Mouse (Mus musculus): ENCODE results near the gene Clec4a2. TPM values are rescaled to one million over a fixed set of nuclear protein-coding genes. Genes with fewer than 3 reads are reported as not detected.
"Not testable (repeated sequence)": the region's sequence is repeated elsewhere in the genome, so short reads cannot be mapped to it uniquely, and the experiment has no call there.

The Clec4a2 gene
- 1.2 and 1.6 TPM in 2 replicates for polyA plus RNA-seq (2016; fragmentation: Nextera tagmentation; extraction: Ambion mirVana)

GRCm38 (mm10) chr6:123106128-123106527, at the start of gene Clec4a2:
Gene Clec4a2, plus strand, starts transcription at chr6:123106428.
- H3K4me2 ChIP-seq (replicated peaks); ATAC-seq (ENCODE audit: low FRiP score): not testable (repeated sequence)
- WGBS = 73% methylated on average over 1 of the region's 1 CpGs

GRCm38 (mm10) chr6:123095125-123095843, 10.9 kb upstream of the Clec4a2 start:
- no peaks in the 10 kb centered on the region for H3K4me1 ChIP-seq
- ATAC-seq (ENCODE audit: low FRiP score) = no peak
- no peak overlapping the region for H3K4me2 ChIP-seq (replicated peaks)
- WGBS = 90% methylated on average over 4 of the region's 4 CpGs
- H3K4me3 ChIP-seq = no peak overlapping the region
- H3K9me3 ChIP-seq (replicated peaks) = no peaks in the 10 kb centered on the region
- H3K27ac ChIP-seq = no peak overlapping the region
- H3K27me3 ChIP-seq = no peaks in the 10 kb centered on the region
- H3K36me3 ChIP-seq = no peaks in the 10 kb centered on the region
- no peak overlapping the region for H3K9ac ChIP-seq

More at GRCm38 (mm10) chr6:123106128-123106527, at the start of gene Clec4a2:
- not testable (repeated sequence) for H3K4me1 ChIP-seq; H3K36me3 ChIP-seq; H3K9ac ChIP-seq; H3K27ac ChIP-seq; H3K27me3 ChIP-seq; H3K4me3 ChIP-seq; H3K9me3 ChIP-seq (replicated peaks)

GRCm38 (mm10) chr6:123123195-123123594, 17.0 kb downstream of the Clec4a2 start:
- no peak overlapping the region for H3K4me3 ChIP-seq

GRCm38 (mm10) chr6:123127173-123127572, 20.9 kb downstream of the Clec4a2 start:
- Histone ChIP-seq H3K4me3 (no peak overlapping the region), H3K4me2 (replicated peaks) (no peak overlapping the region), H3K4me1 (no peaks in the 10 kb centered on the region), H3K27me3 (no peaks in the 10 kb centered on the region), H3K9me3 (replicated peaks) (no peaks in the 10 kb centered on the region), H3K36me3 (no peaks in the 10 kb centered on the region), H3K27ac (no peak overlapping the region), H3K9ac (no peak overlapping the region)
- 68% methylated on average over 1 of the region's 1 CpGs for WGBS
- ATAC-seq (ENCODE audit: low FRiP score) = no peak

More at GRCm38 (mm10) chr6:123123195-123123594, 17.0 kb downstream of the Clec4a2 start:
- Histone ChIP-seq H3K4me1 (no peaks in the 10 kb centered on the region), H3K4me2 (replicated peaks) (no peak overlapping the region), H3K9me3 (replicated peaks) (no peaks in the 10 kb centered on the region), H3K36me3 (no peaks in the 10 kb centered on the region), H3K27ac (no peak overlapping the region), H3K9ac (no peak overlapping the region), H3K27me3 (no peaks in the 10 kb centered on the region)
- WGBS = 84% methylated on average over 3 of the region's 3 CpGs
- ATAC-seq (ENCODE audit: low FRiP score) = no peak

- not testable (repeated sequence) for H3K4me3 ChIP-seq; H3K27ac ChIP-seq; ATAC-seq (ENCODE audit: low FRiP score); H3K9ac ChIP-seq; H3K4me1 ChIP-seq; H3K4me2 ChIP-seq (replicated peaks); H3K9me3 ChIP-seq (replicated peaks); H3K27me3 ChIP-seq; H3K36me3 ChIP-seq
- 71% methylated on average over 29 of the region's 29 CpGs for WGBS
Observed at GRCm38 (mm10) chr6:123137766-123138526, 31.7 kb downstream of the Clec4a2 start.

- 46% methylated on average over 1 of the region's 1 CpGs for WGBS
- H3K9me3 ChIP-seq (replicated peaks) = no peaks in the 10 kb centered on the region; the same call in 1 of the 2 replicates
- no peak for ATAC-seq (ENCODE audit: low FRiP score)
- no peak overlapping the region for H3K27ac ChIP-seq
- no peaks in the 10 kb centered on the region for H3K27me3 ChIP-seq
- no peak overlapping the region for H3K4me3 ChIP-seq
- no peaks in the 10 kb centered on the region for H3K4me1 ChIP-seq
- no peaks in the 10 kb centered on the region for H3K36me3 ChIP-seq
- H3K4me2 ChIP-seq (replicated peaks) = no peak overlapping the region
- H3K9ac ChIP-seq = no peak overlapping the region
Observed at GRCm38 (mm10) chr6:123170106-123170505, 63.9 kb downstream of the Clec4a2 start.

GRCm38 (mm10) chr6:123171040-123171439, 64.8 kb downstream of the Clec4a2 start:
- Histone ChIP-seq H3K27me3 (no peaks in the 10 kb centered on the region), H3K27ac (no peak overlapping the region), H3K9ac (no peak overlapping the region), H3K36me3 (no peaks in the 10 kb centered on the region), H3K4me1 (no peaks in the 10 kb centered on the region), H3K9me3 (replicated peaks) (no peaks in the 10 kb centered on the region; the same call in 1 of the 2 replicates), H3K4me2 (replicated peaks) (no peak overlapping the region), H3K4me3 (no peak overlapping the region)
- ATAC-seq (ENCODE audit: low FRiP score) = no peak

- WGBS = 87% methylated on average over 4 of the region's 4 CpGs
- Histone ChIP-seq H3K27me3 (no peaks in the 10 kb centered on the region), H3K27ac (no peak within 1 kb of the TSS), H3K4me1 (no peaks in the 10 kb centered on the region), H3K9me3 (replicated peaks) (no peaks in the 10 kb centered on the region; the same call in 1 of the 2 replicates), H3K9ac (no peak within 1 kb of the TSS), H3K4me2 (replicated peaks) (no peak within 1 kb of the TSS), H3K36me3 (no peaks in the 10 kb centered on the region), H3K4me3 (no peak within 1 kb of the TSS)
- ATAC-seq (ENCODE audit: low FRiP score) = no peak
Observed at GRCm38 (mm10) chr6:123172593-123172992, 66.4 kb downstream of the Clec4a2 start, which contains the start of gene Clec4b2. Gene Clec4b2, plus strand, starts transcription at chr6:123172893.

- 89% methylated on average over 1 of the region's 1 CpGs for WGBS
- no peak for ATAC-seq (ENCODE audit: low FRiP score)
- H3K36me3 ChIP-seq = no peaks in the 10 kb centered on the region
- no peaks in the 10 kb centered on the region; the same call in 1 of the 2 replicates for H3K9me3 ChIP-seq (replicated peaks)
- H3K4me1 ChIP-seq = no peaks in the 10 kb centered on the region
- no peaks in the 10 kb centered on the region for H3K27me3 ChIP-seq
- H3K4me3 ChIP-seq = no peak overlapping the region
- no peak overlapping the region for H3K4me2 ChIP-seq (replicated peaks)
- no peak overlapping the region for H3K27ac ChIP-seq
- no peak overlapping the region for H3K9ac ChIP-seq
Observed at GRCm38 (mm10) chr6:123175549-123175948, 69.3 kb downstream of the Clec4a2 start.

- H3K9ac ChIP-seq; H3K36me3 ChIP-seq; H3K27ac ChIP-seq; H3K4me3 ChIP-seq; H3K4me2 ChIP-seq (replicated peaks); H3K9me3 ChIP-seq (replicated peaks); H3K4me1 ChIP-seq; ATAC-seq (ENCODE audit: low FRiP score); H3K27me3 ChIP-seq: not testable (repeated sequence)
- WGBS = 81% methylated on average over 2 of the region's 2 CpGs
Observed at GRCm38 (mm10) chr6:123184862-123185261, 78.6 kb downstream of the Clec4a2 start.
